Mouse (Mus musculus) CH12.LX (cell line): Measurements from ENCODE around the gene Bcl9l. TPM values are rescaled to one million over a fixed set of nuclear protein-coding genes. Genes with fewer than 3 reads are reported as not detected.

Source experiments
- DNase-seq: peaks from one replicate; pipeline ENCODE4 v3.0.0-alpha.2; 2013; ENCODE audit errors: extremely low read depth
- H3K27ac ChIP-seq: 2 replicates; pipeline ENCODE4 v1.5.1; 2012; ENCODE audit warnings: low read depth, mild to moderate bottlenecking, control low read depth, moderate library complexity; ENCODE audit not compliant: insufficient read depth
- H3K27me3 ChIP-seq: replicated peaks from 2 replicates; pipeline ENCODE3; 2012; ENCODE audit warnings: inconsistent platforms
- H3K36me3 ChIP-seq, 2 experiments: replicated peaks in 1 of 2; 2 replicates each; pipeline versions ENCODE3 to v1.6.1; 2012; ENCODE audit warnings: inconsistent platforms in 1 of 2, low read length in 1 of 2, mild to moderate bottlenecking in 1 of 2, mixed read lengths in 1 of 2, moderate library complexity in 1 of 2; ENCODE audit not compliant: control insufficient read depth in 1 of 2, insufficient read depth in 1 of 2
- H3K4me1 ChIP-seq, 2 experiments: 2 replicates each; pipeline ENCODE4 v1.6.1; 2012; ENCODE audit warnings: inconsistent platforms in 1 of 2, moderate library complexity in 1 of 2; ENCODE audit not compliant: insufficient read depth in 2 of 2, control insufficient read depth in 1 of 2
- H3K4me2 ChIP-seq: 2 replicates; pipeline ENCODE4 v1.6.1; 2012; ENCODE audit warnings: low read depth, mild to moderate bottlenecking, control low read depth; ENCODE audit not compliant: poor library complexity, insufficient read depth, severe bottlenecking
- H3K4me3 ChIP-seq, 3 experiments: fragments of 150-350 bp in 1 of 3; sonication (generic) in 1 of 3; replicated peaks in 1 of 3; 2 replicates each; pipeline versions ENCODE3 to v1.5.1; 2011 to 2012; ENCODE audit warnings: low read depth in 2 of 3, low read length in 2 of 3, mild to moderate bottlenecking in 2 of 3, moderate library complexity in 2 of 3, control low read depth in 1 of 3, improper control_type of control experiment in 1 of 3, inconsistent platforms in 1 of 3, mixed read lengths in 1 of 3; ENCODE audit not compliant: poor library complexity in 1 of 3
- H3K79me2 ChIP-seq: replicated peaks from 2 replicates; pipeline ENCODE4 v1.6.1; 2012; ENCODE audit warnings: mild to moderate bottlenecking, moderate library complexity; ENCODE audit not compliant: control insufficient read depth, poor library complexity, insufficient read depth, severe bottlenecking; ENCODE audit errors: extremely low read depth
- H3K9ac ChIP-seq: 2 replicates; pipeline ENCODE4 v1.6.1; 2012; ENCODE audit warnings: low read depth, mild to moderate bottlenecking, control low read depth, moderate library complexity; ENCODE audit not compliant: insufficient read depth
- H3K9me3 ChIP-seq: replicated peaks from 2 replicates; pipeline ENCODE3; 2012; ENCODE audit warnings: low read length, inconsistent platforms, mixed read lengths
- CHD1 ChIP-seq: IDR thresholded peaks from 2 replicates; pipeline ENCODE4 v1.6.1; 2012; ENCODE audit warnings: low read depth, low read length, improper control_type of control experiment, inconsistent platforms
- CTCF ChIP-seq, 2 experiments: IDR thresholded peaks in 1 of 2; conservative IDR thresholded peaks in 1 of 2; 2 replicates each; pipeline ENCODE4 v1.5.1; 2011 to 2012; ENCODE audit warnings: low read depth in 2 of 2, low read length in 2 of 2, improper control_type of control experiment in 1 of 2, inconsistent platforms in 1 of 2, mild to moderate bottlenecking in 1 of 2, moderate library complexity in 1 of 2
- ELF1 ChIP-seq: IDR thresholded peaks from 2 replicates; pipeline ENCODE4 v1.6.1; 2014; ENCODE audit warnings: low read depth, mild to moderate bottlenecking, inconsistent platforms, low read length, improper control_type of control experiment
- JUN ChIP-seq: IDR thresholded peaks from 2 replicates; pipeline ENCODE4 v1.6.1; 2011; ENCODE audit warnings: low read depth, mild to moderate bottlenecking, low read length, improper control_type of control experiment, moderate library complexity; ENCODE audit not compliant: insufficient read depth
- MAX ChIP-seq: IDR thresholded peaks from 2 replicates; pipeline ENCODE4 v1.6.1; 2011; ENCODE audit warnings: low read length, improper control_type of control experiment
- MAZ ChIP-seq: IDR thresholded peaks from 2 replicates; pipeline ENCODE4 v1.6.1; 2012; ENCODE audit warnings: low read depth, mild to moderate bottlenecking, inconsistent platforms, low read length, improper control_type of control experiment, moderate library complexity
- MEF2A ChIP-seq: IDR thresholded peaks from 2 replicates; pipeline ENCODE4 v1.6.1; 2014; ENCODE audit warnings: low read depth, mild to moderate bottlenecking, inconsistent platforms, low read length, improper control_type of control experiment, borderline replicate concordance
- NELFE ChIP-seq: IDR thresholded peaks from 2 replicates; pipeline ENCODE4 v1.6.1; 2011; ENCODE audit warnings: low read depth, low read length, improper control_type of control experiment
- NRF1 ChIP-seq: IDR thresholded peaks from 2 replicates; pipeline ENCODE4 v1.6.1; 2014; ENCODE audit warnings: low read depth, mild to moderate bottlenecking, inconsistent platforms, low read length, improper control_type of control experiment, moderate library complexity
- POLR2A ChIP-seq: IDR thresholded peaks from 2 replicates; pipeline ENCODE4 v1.6.1; 2011; ENCODE audit warnings: low read depth, mild to moderate bottlenecking, improper control_type of control experiment, low read length
- RAD21 ChIP-seq: IDR thresholded peaks from 2 replicates; pipeline ENCODE4 v1.6.1; 2011; ENCODE audit warnings: low read depth, mild to moderate bottlenecking, low read length, improper control_type of control experiment, moderate library complexity
- RCOR1 ChIP-seq: conservative IDR thresholded peaks from 2 replicates; pipeline ENCODE4 v1.6.1; 2012; ENCODE audit warnings: low read depth, mild to moderate bottlenecking, inconsistent platforms, low read length, improper control_type of control experiment
- TBP ChIP-seq: conservative IDR thresholded peaks from 2 replicates; pipeline ENCODE4 v1.6.1; 2011; ENCODE audit warnings: low read depth, low read length, improper control_type of control experiment
- UBTF ChIP-seq: IDR thresholded peaks from 2 replicates; pipeline ENCODE4 v1.6.1; 2012; ENCODE audit warnings: low read depth, mild to moderate bottlenecking, inconsistent platforms, low read length, improper control_type of control experiment, moderate library complexity
- ZC3H11A ChIP-seq: IDR thresholded peaks from 2 replicates; pipeline ENCODE4 v1.6.1; 2012; ENCODE audit warnings: low read depth, mild to moderate bottlenecking, inconsistent platforms, low read length, improper control_type of control experiment
- ZKSCAN1 ChIP-seq: IDR thresholded peaks from 2 replicates; pipeline ENCODE4 v1.6.1; 2012; ENCODE audit warnings: low read depth, inconsistent platforms, low read length, improper control_type of control experiment, borderline replicate concordance
- dilution Hi-C: fragments of 300-500 bp; cut with MboI; formaldehyde crosslinking; loops from 2 replicates; pipeline ENCODE4 v1.14.3; 2020; ENCODE audit warnings: low sequenced_read_pairs; ENCODE audit not compliant: extremely low pct_unique_long_range_greater_than_20kb, extremely low pct_ligation_motif_present
- in situ Hi-C: fragments of 300-500 bp; cut with MboI; formaldehyde crosslinking; loops from 3 replicates; pipeline ENCODE4 v1.14.3; 2019; ENCODE audit warnings: low sequenced_read_pairs, low pct_ligation_motif_present, low pct_unique_long_range_greater_than_20kb, mixed read lengths
- polyA plus RNA-seq: library from polyadenylated mRNA; unstranded; fragments of >175 nt; gene quantifications from 2 replicates; pipeline ENCODE4 v1.2.1, GENCODE M21; 2012; ENCODE audit warnings: low read depth; ENCODE audit not compliant: insufficient read length
- total RNA-seq, 2 experiments: library from RNA; depleted of rRNA; stranded (reverse); fragments of 300-350 nt in 1 of 2; fragments of >200 nt in 1 of 2; gene quantifications; 2 replicates each; pipeline ENCODE4 v1.2.3; 2012 to 2014

Bcl9l gene
- total and polyA plus RNA-seq, 3 experiments: 0.67 to 7.5 (median 1.6) TPM

DNA sequence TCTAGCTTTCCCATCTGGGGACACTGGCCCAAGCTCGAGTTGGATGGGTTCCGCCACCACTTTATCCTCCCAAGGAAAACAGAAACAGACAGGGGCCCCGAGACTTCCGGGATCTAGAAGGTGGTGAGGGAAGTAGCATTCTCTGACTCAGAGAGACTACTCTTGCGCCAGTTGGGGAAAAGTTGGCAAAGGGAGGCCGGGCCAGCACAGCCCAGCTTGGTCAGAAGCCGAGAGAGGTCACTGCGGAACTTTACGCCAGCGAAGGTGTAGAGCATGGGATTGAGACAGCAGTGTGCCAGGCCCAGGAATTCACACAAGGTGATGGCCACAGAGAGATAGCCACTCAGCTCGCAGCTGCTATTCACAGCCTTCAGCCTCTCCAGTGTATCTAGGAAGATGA lies 30.5 kb downstream of the Bcl9l start:
- in situ Hi-C loops: loop anchor here (5.0 kb wide), 1 partner anchor 134 kb away; no protein-coding TSS in a partner anchor
- dilution Hi-C loops: no loop called here
- DNase-seq: no peak
- Histone ChIP-seq H3K27me3 (no peaks in the 10 kb centered on the region), H3K4me1 (peaks cover 37 to 92% of the 10 kb centered on the region in 2 experiments), H3K4me2 (no peak overlapping the region), H3K9me3 (no peaks in the 10 kb centered on the region), H3K36me3 (peaks cover 18 to 89% of the 10 kb centered on the region in 2 experiments), H3K4me3 (no peak overlapping the region), H3K27ac (no peak overlapping the region), H3K79me2 (no peaks in the 10 kb centered on the region), H3K9ac (no peak overlapping the region)
- TF ChIP-seq MEF2A (no peak), CHD1 (no peak), NRF1 (no peak), ZC3H11A (no peak), TBP (no peak), POLR2A (no peak), NELFE (no peak)

DNA sequence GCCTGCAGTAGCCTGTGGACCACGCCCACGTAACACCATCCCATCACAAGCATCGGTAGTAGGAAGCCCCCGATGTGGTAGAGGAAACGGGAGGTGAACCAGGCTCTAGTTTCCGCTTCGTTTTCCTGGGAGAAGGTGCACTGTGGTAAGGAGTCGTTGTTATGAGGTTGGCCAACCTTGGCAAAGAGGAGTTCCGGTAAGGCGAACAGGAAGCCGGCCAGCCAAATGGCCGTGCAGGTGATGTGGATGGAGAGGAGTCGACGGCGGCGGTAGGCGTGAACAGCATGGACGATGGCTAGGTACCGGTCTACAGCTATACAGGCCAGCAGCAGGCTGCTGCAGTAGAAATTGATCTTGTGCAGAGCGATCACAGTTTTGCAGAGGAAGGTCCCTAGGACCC lies 31.0 kb downstream of the Bcl9l start:
- in situ Hi-C loops: loop anchor here (5.0 kb wide), 1 partner anchor 134 kb away; no protein-coding TSS in a partner anchor
- Histone ChIP-seq H3K36me3 (peaks cover 18 to 89% of the 10 kb centered on the region in 2 experiments), H3K9ac (no peak overlapping the region), H3K79me2 (no peaks in the 10 kb centered on the region)
- TF ChIP-seq ELF1: no peak
- no peak for TF ChIP-seq UBTF
- no peak for TF ChIP-seq ZKSCAN1
- TF ChIP-seq CTCF (conservative IDR thresholded peaks at IDR 0.05 in 1 of 2, IDR thresholded peaks at IDR 0.05 in 1 of 2; ENCODE audit: low read depth in 2 of 2, low read length in 2 of 2): no peak
- TF ChIP-seq MAX: no peak
- TF ChIP-seq, all 38 proteins: peak for 0
- no peak for DNase-seq
- no peak overlapping the region for H3K4me3 ChIP-seq
- no peak overlapping the region for H3K27ac ChIP-seq
- no peak overlapping the region for H3K4me2 ChIP-seq
- peaks cover 37 to 97% of the 10 kb centered on the region in 2 experiments for H3K4me1 ChIP-seq
- H3K9me3 ChIP-seq: no peaks in the 10 kb centered on the region
- dilution Hi-C loops: no loop called here
- H3K27me3 ChIP-seq: no peaks in the 10 kb centered on the region

DNA sequence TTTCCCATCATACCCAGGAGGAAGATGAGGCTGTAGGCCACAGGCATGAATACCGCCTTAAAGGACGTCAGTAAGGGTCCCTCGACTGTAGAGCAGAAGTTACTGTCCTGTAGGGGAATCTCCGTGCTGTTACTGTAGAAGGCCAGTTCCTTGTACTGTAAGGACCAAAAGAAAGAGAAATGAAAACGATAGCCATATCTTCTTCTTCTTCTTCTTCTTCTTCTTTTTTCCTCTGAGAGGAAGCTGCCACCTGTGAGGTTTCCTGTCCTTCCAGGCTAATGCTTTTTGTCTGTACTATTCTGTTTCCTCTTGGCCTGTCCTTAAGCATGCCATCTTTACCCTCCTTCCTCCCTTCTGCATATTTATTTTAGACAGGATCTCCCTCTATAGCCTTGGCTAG lies 31.5 kb downstream of the Bcl9l start:
- H3K36me3 ChIP-seq: peaks cover 18 to 89% of the 10 kb centered on the region in 2 experiments
- no peak overlapping the region for H3K4me3 ChIP-seq
- H3K27ac ChIP-seq: no peak overlapping the region
- DNase-seq: no peak
- H3K4me2 ChIP-seq: no peak overlapping the region
- dilution Hi-C loops (no loop called here), in situ Hi-C loops (loop anchor here (5.0 kb wide), 1 partner anchor 133 kb away; no protein-coding TSS in a partner anchor)
- TF ChIP-seq RAD21 (no peak), ZKSCAN1 (no peak), RCOR1 (no peak), MAZ (no peak), JUN (no peak)
- H3K9ac ChIP-seq: no peak overlapping the region
- H3K27me3 ChIP-seq: no peaks in the 10 kb centered on the region
- H3K79me2 ChIP-seq: no peaks in the 10 kb centered on the region
- peaks cover 37 to 97% of the 10 kb centered on the region in 2 experiments for H3K4me1 ChIP-seq
- H3K9me3 ChIP-seq: no peaks in the 10 kb centered on the region
